Mouse (Mus musculus): ENCODE measurements around the gene Zdhhc8.
"Not testable (repeated sequence)": the region's sequence is repeated elsewhere in the genome, so short reads cannot be mapped to it uniquely, and the experiment has no call there.

Zdhhc8 gene

DNA sequence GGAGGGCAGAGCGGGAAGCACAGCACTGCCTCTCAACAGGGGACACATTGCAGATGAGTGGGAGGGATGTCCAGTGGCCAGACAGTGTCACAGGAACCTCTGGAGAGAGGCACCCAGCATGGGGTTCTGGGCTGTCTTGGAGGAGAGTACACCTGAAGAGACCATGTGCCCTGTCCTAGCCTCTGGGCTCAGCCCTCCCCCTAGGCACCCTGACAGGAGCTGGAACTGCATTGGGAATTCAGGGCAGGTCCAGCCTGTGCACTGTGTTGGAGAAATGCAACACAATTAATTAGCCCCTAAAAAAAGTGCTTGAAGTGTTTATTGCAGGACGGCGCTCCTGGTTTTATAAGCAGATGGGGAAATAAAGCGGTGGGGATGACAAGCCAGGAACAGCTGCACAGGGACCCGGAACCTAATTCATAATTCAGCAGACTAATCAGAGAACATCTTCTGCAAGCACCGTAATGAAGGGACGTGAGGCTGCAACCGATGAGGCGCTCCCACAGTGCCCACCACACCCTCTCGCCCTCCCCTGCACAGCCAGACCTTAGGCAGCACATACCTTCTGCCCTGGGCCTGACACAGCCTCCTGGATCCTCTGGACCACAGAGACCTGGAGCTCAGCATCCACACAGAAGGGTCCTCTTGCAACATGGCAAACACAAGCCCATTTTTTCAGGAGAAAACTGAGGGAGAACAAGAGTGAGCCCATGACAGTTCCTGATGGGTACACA is 36.4 kb downstream of the Zdhhc8 start:
- in situ Hi-C loops (cut with MboI; ENCODE audit: low sequenced_read_pairs), result no loop called here

DNA sequence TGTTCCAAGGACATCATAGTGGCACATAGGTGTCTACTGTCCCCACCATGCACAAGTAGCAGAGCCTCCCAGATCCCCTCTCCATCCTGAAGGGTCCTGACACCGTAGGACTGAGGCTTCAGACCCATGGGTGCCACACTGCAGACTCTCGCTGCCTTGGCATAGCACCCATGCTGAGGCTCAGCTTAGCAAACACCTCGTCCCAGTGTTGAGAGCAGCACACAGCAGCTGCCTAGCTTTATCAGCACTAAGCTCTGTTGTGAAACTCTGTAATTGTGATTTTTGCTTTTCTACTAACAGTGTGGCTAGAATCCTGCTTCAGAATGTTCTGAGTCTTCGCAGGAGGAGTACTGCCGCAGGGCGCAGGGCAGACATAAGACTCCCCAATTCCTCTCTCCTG is 37.1 kb downstream of the Zdhhc8 start:
- in situ Hi-C loops (cut with MboI; ENCODE audit: low sequenced_read_pairs), result no loop called here

DNA sequence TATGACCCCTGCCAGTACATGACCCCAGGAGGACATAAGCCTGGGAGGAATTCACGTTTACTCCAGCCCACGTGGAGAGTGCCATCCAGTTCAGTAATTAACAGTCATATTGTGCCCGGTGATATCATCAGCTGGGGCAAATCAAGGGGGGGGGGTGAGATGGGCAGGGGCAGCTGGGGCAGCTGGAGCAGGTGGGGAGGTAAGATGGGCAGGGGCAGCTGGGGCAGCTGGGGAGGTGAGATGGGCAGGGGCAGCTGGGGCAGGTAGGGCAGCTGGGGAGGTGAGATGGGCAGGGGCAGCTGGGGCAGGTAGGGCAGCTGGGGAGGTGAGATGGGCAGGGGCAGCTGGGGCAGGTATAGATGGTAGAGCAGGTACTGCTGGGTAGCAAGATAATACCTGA is 39.4 kb downstream of the Zdhhc8 start:
- in situ Hi-C loops (cut with MboI; ENCODE audit: low sequenced_read_pairs), result not testable (repeated sequence)

DNA sequence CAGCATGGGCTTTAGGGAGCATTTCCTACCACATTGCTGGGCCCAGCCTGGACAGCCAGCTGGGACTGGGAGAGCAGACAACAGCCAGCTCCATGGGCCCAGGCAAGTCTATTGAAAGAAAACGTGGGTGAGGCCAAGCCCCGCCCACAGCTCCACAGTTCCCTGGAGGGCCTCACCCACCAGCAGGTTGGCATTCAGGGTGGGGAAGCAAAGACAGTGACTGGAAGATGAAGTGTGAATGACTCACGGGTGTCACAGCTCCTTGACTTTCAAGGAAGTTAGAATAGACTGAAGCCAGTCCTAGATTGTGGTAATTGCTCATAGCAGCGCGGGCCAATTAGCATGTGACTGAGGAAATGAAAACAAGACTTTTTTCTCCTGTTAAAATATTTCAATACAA is 39.9 kb downstream of the Zdhhc8 start:
- in situ Hi-C loops (cut with MboI; ENCODE audit: low sequenced_read_pairs), result no loop called here

DNA sequence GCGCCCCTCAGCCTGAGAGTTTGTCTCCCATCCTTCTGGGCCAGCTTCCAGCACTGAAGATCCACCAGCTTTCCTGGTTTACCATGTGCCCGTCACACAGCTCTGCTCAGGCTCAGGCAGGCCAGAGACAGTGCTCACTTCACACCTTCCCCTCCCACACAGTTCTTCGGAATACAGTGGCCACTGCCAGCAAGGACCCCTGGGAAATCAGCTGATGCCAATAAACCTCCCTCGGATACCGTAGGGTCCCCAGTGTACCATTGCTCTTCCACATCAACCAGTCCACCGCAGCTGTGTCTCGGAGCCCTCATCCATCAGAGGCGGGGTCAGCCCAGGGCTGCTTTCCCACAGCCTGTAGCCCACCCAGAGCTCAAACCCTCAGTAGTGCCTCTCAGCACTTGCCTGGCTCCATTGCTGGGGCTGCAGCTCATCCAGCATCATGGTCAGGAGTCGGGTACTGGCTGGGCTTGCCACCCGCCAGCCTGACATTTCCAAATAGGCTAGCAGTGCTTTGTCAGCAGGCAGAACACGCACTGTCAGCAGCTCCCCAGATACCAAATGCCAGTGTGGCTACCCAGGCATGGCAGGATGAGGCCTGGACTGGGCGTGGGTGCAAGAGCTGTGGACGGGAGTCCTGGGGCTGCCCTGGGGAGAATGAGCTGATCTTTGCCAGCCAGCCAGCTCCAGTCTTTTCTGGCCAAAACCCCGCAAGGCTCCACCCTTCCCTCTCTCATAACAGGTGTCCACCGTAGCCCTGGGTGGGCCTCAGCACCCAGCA is 40.5 kb downstream of the Zdhhc8 start:
- in situ Hi-C loops (cut with MboI; ENCODE audit: low sequenced_read_pairs), result no loop called here

DNA sequence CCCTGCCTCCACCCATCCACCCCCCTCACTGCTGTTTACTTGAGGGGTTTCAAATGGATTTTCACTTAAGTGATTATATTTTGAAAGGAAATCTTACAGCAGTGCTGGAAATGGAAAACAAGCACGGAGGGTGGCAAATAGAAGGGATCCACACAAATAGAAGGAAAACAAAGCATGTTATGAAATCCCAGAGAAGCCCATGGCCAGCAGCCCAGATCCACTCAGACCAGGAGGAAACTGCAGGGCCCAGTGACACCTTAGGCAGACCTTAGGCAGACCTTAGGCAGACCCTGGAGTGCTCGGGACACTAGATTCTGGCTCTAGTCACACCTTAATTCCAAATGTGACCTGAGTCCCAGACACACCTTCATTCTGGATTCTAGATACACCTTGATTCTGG is 43.9 kb downstream of the Zdhhc8 start:
- in situ Hi-C loops (cut with MboI; ENCODE audit: low sequenced_read_pairs), result no loop called here

DNA sequence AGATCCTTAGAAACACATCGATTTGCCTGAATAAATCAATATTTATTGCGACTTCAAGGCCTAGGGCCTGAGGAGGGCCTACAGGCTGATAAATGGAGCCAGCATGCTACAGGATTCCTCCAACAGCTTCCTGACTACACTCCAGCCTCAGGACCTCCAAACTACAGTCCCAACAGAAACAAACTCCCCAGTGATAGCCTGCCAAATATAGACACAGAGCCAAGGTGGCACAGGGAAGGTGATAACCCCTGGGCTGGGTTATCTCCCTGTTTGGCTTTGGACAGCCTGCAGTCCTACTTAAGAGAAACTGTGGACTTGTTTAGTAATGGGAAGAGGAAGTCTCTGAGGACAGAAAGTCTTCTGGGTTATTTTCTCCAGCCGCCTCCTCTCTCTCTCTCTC is 47.7 kb downstream of the Zdhhc8 start:
- in situ Hi-C loops (cut with MboI; ENCODE audit: low sequenced_read_pairs), result no loop called here

DNA sequence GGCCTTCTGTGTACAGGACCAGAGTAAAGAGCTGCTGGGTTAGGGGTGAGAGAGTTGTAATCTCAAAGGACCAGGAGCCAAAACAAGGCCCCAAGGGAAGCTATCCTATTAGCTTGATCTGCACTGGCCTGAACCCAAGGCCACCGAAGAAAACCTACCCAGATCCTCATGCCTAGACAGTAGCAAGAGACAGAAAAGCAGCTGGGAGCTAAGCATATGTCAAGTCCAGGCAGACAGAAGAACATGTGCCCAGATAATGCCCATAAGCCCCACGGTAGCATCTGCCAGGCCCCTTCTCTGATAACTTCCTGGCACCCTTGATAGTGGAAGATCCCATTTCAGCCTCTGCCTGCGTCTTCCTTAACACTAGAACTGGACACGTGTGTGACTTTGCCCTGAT is 48.1 kb downstream of the Zdhhc8 start:
- in situ Hi-C loops (cut with MboI; ENCODE audit: low sequenced_read_pairs), result no loop called here

DNA sequence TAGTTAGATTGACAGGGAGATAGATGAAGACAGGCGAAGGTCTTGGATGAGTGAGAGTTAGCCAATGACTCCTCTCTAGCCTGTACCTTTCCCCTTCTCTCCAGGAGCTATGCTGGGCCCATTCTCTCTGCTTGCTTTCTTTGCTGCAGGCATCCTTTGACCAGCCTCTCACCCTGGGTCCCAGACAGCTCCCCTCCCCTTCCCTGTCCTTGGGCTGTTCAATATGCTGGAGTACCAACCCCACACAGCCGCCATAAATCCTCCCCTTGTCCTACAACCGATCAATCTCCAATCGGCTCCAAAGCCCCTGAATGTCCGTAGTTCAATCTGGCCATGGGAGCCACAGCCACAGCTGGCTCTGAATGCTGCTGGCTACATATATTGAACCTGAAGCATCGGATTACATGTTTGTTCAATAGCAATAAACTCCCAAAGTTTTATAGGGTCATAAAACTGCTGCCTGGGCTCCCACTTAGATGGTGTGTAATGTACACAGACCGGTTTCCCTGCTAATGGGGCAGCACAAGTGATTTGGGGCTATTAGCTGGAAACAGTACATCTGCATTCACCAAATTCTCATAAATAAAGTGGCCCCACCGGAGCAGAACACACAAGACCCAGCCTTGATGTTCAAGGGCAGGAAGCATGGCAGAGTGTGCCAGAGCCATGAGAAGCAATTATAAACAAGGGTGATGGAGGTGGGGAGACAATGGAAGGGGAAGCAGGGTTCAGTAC is 49.1 kb downstream of the Zdhhc8 start:
- in situ Hi-C loops (cut with MboI; ENCODE audit: low sequenced_read_pairs), result no loop called here

DNA sequence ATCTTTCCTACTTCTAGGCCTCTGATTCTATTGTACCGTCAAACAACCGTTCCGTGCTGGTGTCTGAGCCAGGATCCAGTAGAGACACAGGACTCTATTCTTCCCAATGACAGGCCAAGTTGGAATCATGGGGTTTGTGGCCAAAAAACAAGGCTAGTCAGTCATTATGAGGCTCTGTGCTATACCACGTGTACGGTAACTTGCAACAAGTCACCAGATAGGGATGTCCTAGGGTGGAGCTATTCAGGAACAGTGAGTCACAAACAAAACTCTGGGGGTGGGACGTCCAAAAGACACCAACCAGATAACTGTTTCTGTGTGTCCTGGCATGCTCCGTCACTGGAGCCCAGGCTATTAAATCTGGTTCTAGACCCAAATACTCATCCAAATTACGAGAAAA is 52.2 kb downstream of the Zdhhc8 start:
- in situ Hi-C loops (cut with MboI; ENCODE audit: low sequenced_read_pairs), result no loop called here

DNA sequence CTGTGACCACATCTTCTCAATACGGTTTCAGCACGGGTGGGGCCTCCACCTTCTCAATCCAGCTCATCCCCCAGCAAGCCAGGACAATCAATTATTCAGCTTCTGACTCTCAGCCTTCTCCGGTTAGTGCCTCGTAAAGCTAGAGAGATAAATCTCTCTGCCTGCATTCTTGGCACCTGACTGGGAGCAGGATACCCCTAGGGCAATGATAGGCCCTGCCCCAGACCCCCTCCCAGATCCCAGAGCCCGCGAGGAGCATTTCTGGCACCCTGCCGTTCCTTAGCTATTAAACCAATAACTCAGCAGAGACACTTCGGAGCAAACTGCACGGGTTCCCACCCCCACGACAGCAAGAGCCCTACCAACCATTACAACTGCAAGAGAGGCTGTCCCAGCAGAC is 53.5 kb downstream of the Zdhhc8 start:
- in situ Hi-C loops (cut with MboI; ENCODE audit: low sequenced_read_pairs), result no loop called here

DNA sequence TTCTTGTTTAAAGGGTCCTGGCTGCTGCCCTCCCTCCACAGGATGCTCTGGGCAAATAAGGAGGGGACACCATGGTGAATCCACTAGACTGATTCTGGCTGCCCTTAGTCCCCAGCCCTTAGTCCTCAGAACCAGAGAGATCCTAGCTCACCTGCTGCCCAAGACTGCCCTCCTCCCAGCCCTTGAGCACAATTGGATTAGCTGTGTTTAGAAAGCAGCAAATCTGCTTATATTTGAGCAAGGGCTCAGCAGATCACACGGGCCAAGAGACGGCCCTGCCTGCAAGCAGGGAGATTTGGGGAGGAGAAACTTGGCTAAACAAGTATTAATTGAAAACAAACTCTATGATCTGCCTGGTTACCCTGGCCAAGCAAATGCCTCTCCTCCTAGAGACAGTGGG is 55.3 kb downstream of the Zdhhc8 start:
- in situ Hi-C loops (cut with MboI; ENCODE audit: low sequenced_read_pairs), result no loop called here

DNA sequence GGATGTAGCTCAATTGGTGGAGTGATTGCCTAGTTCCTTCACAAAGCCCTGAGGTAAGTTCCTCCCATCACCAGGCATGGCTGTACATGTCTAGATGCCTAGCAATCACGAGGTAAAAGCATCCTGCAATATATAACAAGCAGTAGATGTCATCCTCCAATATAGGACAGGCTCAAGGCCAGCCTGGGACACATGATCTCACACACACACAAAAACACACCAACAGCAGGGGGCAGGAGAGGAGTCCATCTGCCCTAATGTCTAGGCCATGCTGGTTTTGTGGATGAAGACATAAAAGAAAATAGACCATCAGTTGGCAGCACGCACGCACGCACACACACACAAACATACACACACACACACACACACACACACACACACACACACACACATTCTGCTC is 58.2 kb downstream of the Zdhhc8 start:
- in situ Hi-C loops (cut with MboI; ENCODE audit: low sequenced_read_pairs), result no loop called here

DNA sequence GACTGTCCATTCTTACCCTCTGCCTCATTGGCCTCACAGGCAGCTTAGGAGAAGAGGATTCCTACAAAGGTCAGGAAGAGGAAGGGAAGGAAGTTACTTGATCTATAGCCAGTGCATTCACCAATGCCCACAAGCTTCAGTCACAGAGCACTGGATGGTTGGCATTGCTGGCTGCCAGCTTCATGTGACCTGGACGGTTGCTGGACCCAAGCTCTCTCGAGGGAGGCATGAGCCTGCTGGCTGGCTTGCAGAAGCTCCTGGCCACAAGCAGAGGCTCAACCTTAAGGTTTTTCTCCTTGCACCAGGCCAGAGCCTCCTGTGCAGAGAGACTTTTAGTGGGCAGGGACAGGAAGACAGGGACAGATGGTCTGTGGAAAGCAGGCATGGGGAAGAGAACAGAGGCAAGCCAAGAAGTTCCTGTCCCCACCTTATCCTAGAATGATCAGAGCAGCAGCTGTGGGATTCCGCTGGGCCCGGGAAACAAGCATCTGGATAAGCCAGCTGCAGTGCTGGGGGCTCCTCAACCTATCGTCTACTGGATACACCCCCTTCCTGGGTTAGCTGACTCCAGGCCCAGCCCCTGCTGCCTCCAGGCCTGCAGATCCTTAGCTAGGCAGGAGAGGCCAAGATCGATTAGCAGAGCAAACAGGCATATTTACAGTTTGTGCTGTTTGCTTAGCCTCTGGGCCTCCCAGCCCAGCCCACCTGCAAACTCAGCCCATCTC is 59.0 kb downstream of the Zdhhc8 start:
- in situ Hi-C loops (cut with MboI; ENCODE audit: low sequenced_read_pairs), result no loop called here

DNA sequence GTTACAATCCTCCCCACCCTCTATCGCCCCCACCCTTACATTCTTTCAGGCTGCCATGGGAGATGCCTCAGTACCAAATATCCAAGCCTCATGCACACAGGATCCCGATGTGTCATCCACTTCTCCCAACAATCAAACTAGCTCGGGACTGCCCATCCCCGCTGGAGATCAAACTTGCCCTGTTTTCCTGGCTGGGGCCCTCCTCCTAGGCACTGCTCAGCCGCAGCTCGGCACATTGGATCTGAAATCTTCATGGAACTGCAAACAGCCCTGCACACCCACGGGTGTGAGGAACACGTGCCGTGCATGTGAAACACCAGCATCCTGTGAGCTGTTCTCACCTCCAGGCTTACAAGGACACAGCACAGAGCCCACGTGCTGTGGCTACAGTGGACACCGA is 61.1 kb downstream of the Zdhhc8 start:
- in situ Hi-C loops (cut with MboI; ENCODE audit: low sequenced_read_pairs), result no loop called here

DNA sequence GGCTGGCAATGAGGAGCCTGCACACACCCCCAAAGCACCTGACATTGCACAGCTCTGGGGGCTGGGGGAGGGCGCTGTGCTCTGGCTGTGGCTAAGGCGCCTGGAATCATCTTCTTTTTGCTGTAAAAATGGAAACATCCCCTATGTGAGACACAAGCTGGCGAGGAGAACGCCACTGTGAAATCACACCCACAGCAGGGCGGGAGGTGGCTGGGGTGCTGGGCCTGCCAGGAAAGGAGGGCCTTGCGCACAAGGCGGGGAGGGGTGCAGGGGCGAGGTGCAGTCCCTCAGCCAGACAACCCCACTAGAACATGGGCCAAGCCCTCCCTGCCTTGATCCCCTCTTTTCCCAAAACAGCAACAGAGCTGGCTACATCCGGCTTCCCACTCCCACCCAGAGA is 61.7 kb downstream of the Zdhhc8 start:
- in situ Hi-C loops (cut with MboI; ENCODE audit: low sequenced_read_pairs), result no loop called here

DNA sequence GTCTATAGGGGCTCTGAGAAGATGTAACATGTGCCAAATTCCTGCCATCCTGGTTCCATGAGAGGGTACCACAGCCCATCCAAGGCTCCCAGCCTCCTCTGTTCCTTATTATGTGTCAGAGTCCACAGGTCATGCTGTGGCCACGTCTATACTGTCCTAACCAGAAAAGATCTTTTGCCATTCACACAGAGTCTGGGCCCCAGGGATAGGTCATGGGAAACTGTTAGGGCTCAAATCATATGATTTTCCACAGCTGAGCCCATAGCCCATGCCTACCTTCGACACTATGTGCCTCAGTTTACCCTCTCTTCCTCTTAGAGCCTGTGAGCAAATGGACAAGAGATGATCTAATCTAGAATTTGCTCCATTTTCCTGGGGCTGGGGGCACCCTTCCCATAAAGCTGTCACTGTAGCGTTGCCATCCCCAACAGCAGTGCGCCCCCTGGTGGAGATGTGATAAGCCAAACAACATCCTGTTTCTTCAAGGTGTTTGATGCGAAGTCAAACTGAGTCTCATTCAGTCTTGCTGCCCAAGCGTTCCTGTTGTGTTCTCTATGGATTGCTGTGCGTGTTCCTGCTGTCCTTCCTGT is 62.6 kb downstream of the Zdhhc8 start:
- in situ Hi-C loops (cut with MboI; ENCODE audit: low sequenced_read_pairs), result no loop called here

Data from CH12F3 (cell line).